Mouse (Mus musculus) limb, embryonic 12.5 days (tissue): Measurements from ENCODE around the gene Dock8. TPM values are rescaled to one million over a fixed set of nuclear protein-coding genes. Genes with fewer than 3 reads are reported as not detected.

Source experiments
- ATAC-seq: fragments of 200-750 bp; cut with Nextera tagmentation; 2 replicates; pipeline ENCODE4 v1.8.0; 2017; ENCODE audit warnings: low read depth, moderate TSS enrichment; ENCODE audit not compliant: insufficient number of reproducible peaks, insufficient read depth, low FRiP score, low TSS enrichment
- H3K27ac ChIP-seq: fragments of 300-500 bp; sonication (generic); 2 replicates; pipeline ENCODE4 v1.5.1; 2016; ENCODE audit warnings: mild to moderate bottlenecking, moderate library complexity
- H3K27me3 ChIP-seq: fragments of 300-500 bp; sonication (generic); 2 replicates; pipeline ENCODE4 v1.6.1; 2016; ENCODE audit warnings: mild to moderate bottlenecking, moderate library complexity
- H3K36me3 ChIP-seq: fragments of 300-500 bp; sonication (generic); 2 replicates; pipeline ENCODE4 v1.6.1; 2016; ENCODE audit warnings: mild to moderate bottlenecking, moderate library complexity
- H3K4me1 ChIP-seq: fragments of 300-500 bp; sonication (generic); replicated peaks from 2 replicates; pipeline ENCODE4 v1.6.1; 2016
- H3K4me2 ChIP-seq: fragments of 300-500 bp; sonication (generic); 2 replicates; pipeline ENCODE4 v1.6.1; 2016; ENCODE audit warnings: mild to moderate bottlenecking, moderate library complexity
- H3K4me3 ChIP-seq: fragments of 300-500 bp; sonication (generic); replicated peaks from 2 replicates; pipeline ENCODE4 v1.5.1; 2016; ENCODE audit warnings: mild to moderate bottlenecking
- H3K9ac ChIP-seq: fragments of 300-500 bp; sonication (generic); replicated peaks from 2 replicates; pipeline ENCODE4 v1.6.1; 2016; ENCODE audit warnings: mild to moderate bottlenecking, moderate library complexity
- H3K9me3 ChIP-seq: fragments of 300-500 bp; sonication (generic); 2 replicates; pipeline ENCODE4 v1.6.1; 2016; ENCODE audit warnings: mild to moderate bottlenecking, moderate library complexity
- WGBS: fragments of 180-500 bp; shearing (Covaris S2); methylation state at CpG from one replicate; pipeline ENCODE4 v1.1.7; 2016; 5-methylcytosine and 5-hydroxymethylcytosine counted together
- polyA plus RNA-seq: library from polyadenylated mRNA; unstranded; fragments of >200 nt; fragmentation: Nextera tagmentation; extraction: Ambion mirVana; gene quantifications from 2 replicates; pipeline ENCODE4 v1.2.1, GENCODE M21; 2016

The Dock8 gene
- polyA plus RNA-seq, 1 experiment from 2014 or later = 2.7 TPM

DNA sequence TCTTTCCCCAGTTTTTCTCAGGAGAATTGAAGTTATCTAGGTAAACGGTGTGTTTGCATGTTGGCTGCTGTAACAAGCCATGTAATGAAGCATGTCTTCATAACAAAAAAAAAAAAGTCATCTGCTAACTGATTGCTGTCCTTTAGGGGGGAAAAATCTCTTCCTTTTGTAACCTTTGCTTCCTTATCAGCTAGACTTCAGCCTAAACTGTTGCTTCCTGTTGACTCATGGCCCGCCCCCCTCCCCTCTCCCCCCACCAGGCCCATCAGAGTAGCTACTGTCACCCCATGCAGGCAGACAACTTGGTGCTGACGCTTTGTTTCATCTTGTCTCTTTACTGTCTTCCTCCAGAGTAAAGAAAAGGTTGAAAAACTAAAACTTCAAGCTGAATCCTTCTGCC is 95.8 kb downstream of the Dock8 start:
- Histone ChIP-seq H3K9ac (no peak overlapping the region), H3K9me3 (no peaks in the 10 kb centered on the region), H3K27me3 (no peaks in the 10 kb centered on the region), H3K4me2 (no peak overlapping the region), H3K27ac (no peak overlapping the region), H3K4me1 (peaks cover 26% of the 10 kb centered on the region), H3K4me3 (no peak overlapping the region), H3K36me3 (no peaks in the 10 kb centered on the region)
- 41% methylated on average over 3 of the region's 3 CpGs for WGBS
- ATAC-seq = no peak

DNA sequence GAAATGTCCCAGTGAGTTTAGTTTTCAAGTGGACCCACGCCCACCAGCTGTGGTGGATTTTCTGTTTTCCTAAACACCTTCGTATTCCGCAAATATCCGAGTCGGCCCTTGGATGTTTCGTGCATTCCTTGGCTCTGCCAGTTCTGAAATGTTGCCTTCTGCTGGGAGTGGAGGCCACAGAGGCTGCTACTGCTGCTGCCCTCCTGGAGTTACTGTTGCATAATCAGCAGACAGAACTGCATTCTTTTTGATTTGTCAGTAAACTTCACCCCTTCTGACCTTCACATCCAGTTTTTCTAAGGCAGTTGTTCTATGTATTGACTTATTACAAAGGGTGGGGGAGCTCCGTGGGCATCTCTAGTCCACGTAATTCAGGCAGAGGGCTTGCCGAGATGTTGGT is 97.0 kb downstream of the Dock8 start:
- Histone ChIP-seq H3K36me3 (no peaks in the 10 kb centered on the region), H3K27me3 (no peaks in the 10 kb centered on the region), H3K9me3 (no peaks in the 10 kb centered on the region), H3K4me3 (no peak overlapping the region), H3K9ac (no peak overlapping the region), H3K27ac (peak overlapping the region; percentile 29; the same call in 1 of the 2 replicates), H3K4me1 (peaks cover 26% of the 10 kb centered on the region), H3K4me2 (no peak overlapping the region)
- no peak for ATAC-seq
- 70% methylated on average over 9 of the region's 9 CpGs for WGBS

DNA sequence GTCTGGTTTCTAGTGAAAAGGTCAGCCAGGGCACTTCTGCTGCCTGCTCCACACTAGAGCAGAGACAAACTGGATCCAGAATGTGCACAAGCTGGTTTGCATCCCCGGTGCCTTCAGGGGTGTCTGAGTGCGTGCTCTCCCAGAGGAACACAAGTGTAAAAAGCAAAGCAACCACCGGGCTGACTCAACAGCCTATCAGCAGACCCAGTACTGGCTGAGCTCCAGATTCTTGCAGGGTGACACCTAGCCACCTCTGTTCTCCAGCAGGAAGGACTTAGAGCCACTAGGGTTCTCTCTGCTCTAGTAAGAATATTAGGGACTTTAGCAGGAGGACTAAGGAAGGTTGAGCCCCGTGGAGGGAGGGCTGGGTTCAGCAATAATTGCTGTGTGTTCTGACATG is 97.7 kb downstream of the Dock8 start:
- no peak overlapping the region for H3K9ac ChIP-seq
- no peak overlapping the region for H3K4me3 ChIP-seq
- H3K27ac ChIP-seq = no peak overlapping the region
- H3K36me3 ChIP-seq = no peaks in the 10 kb centered on the region
- H3K4me2 ChIP-seq = no peak overlapping the region
- H3K4me1 ChIP-seq = peaks cover 26% of the 10 kb centered on the region
- 54% methylated on average over 4 of the region's 4 CpGs for WGBS
- no peak for ATAC-seq
- no peaks in the 10 kb centered on the region for H3K27me3 ChIP-seq
- no peaks in the 10 kb centered on the region for H3K9me3 ChIP-seq

DNA sequence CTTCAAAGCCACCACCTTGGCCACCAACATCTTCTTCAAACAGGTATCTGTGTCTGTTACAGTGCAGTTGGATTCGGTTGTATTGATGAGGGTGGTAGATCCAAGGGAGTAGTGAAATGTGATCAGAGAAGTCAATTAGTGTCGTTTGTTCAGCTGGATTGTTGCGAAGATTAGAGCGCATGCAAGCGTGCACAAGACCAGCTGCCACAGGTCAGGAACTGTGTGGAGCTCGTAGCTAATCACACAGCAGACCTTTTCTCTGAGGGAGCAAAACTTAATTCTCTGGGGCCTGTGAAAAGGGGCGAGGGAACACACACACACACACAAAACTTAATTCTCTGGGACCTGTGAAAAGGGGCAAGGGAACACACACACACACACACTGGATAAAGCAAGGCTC is 98.2 kb downstream of the Dock8 start:
- WGBS = 53% methylated on average over 7 of the region's 7 CpGs
- ATAC-seq = no peak
- Histone ChIP-seq H3K4me3 (no peak overlapping the region), H3K9ac (no peak overlapping the region), H3K27me3 (no peaks in the 10 kb centered on the region), H3K27ac (no peak overlapping the region), H3K9me3 (no peaks in the 10 kb centered on the region), H3K4me1 (peaks cover 26% of the 10 kb centered on the region), H3K36me3 (no peaks in the 10 kb centered on the region), H3K4me2 (no peak overlapping the region)

DNA sequence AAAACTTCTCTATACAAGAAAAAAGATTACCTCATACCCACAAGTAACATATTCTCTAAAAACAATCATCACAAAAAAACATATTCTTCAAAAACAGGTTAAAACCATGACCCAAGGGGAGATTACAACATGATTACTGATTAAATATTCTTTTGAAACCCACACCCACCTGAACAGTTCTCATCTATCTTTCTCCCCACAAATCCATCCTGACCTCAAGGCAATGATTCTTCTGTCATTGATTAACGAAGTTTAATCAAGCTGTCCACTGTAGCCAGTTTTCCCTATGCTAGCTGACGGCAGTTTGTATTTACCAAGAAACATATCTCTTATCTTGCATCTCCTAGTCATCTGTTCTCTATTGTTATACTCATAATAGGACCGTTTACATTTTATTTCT is 98.6 kb downstream of the Dock8 start:
- Histone ChIP-seq H3K27ac (no peak overlapping the region), H3K4me3 (no peak overlapping the region), H3K27me3 (no peaks in the 10 kb centered on the region), H3K9ac (no peak overlapping the region), H3K9me3 (no peaks in the 10 kb centered on the region), H3K4me1 (peaks cover 26% of the 10 kb centered on the region), H3K36me3 (no peaks in the 10 kb centered on the region), H3K4me2 (no peak overlapping the region)
- 78% methylated on average over 3 of the region's 3 CpGs for WGBS
- no peak for ATAC-seq

DNA sequence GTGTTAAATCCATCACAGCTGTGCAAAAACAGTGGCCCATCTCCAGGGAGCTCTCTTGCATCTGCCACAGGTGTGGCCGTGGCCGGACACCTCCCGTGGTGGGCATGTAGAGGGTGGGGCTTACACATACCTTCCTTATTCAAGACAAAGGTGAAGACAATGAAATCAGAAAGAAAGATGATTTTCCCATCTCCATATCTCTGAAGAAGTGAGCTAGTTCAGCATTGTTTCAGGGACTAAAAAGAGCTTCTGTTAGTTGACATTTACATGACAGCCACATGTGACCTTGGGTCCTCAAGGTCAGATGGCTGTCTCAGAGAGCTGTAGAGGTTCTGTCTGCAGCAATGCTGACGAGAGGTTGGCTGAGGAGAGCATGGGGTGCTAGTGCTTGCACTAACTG is 99.6 kb downstream of the Dock8 start:
- peaks cover 26% of the 10 kb centered on the region for H3K4me1 ChIP-seq
- no peaks in the 10 kb centered on the region for H3K36me3 ChIP-seq
- no peak overlapping the region for H3K27ac ChIP-seq
- WGBS = 92% methylated on average over 4 of the region's 4 CpGs
- no peak overlapping the region for H3K4me3 ChIP-seq
- no peak for ATAC-seq
- H3K9me3 ChIP-seq = no peaks in the 10 kb centered on the region; the same call in 1 of the 2 replicates
- H3K27me3 ChIP-seq = no peaks in the 10 kb centered on the region
- H3K4me2 ChIP-seq = no peak overlapping the region
- no peak overlapping the region for H3K9ac ChIP-seq

DNA sequence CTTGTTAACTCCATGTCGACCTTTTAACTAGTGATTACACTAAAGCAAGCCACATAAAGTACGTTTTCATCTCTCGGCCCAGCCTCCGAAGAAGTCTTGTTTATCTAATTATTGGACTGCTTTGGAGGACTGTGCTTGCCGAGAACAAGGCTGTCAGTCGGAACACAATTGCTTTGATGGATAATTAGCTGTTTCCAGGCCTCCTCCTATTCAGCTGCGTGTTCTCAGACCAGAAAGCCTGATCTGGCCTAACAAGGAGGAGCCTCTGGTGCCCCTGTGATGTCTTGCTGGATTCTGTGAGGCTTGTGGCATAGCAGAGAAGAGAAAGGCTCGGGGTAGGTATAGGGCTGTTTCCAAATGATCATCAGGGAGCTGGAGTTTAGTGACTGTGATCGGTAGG is 106.3 kb downstream of the Dock8 start:
- Histone ChIP-seq H3K27ac (no peak overlapping the region), H3K36me3 (no peaks in the 10 kb centered on the region), H3K4me2 (no peak overlapping the region), H3K27me3 (no peaks in the 10 kb centered on the region), H3K9me3 (peaks cover 3% of the 10 kb centered on the region; the same call in 1 of the 2 replicates), H3K4me1 (peaks cover 6% of the 10 kb centered on the region), H3K9ac (no peak overlapping the region), H3K4me3 (no peak overlapping the region)
- no peak for ATAC-seq
- 30% methylated on average over 9 of the region's 9 CpGs for WGBS

DNA sequence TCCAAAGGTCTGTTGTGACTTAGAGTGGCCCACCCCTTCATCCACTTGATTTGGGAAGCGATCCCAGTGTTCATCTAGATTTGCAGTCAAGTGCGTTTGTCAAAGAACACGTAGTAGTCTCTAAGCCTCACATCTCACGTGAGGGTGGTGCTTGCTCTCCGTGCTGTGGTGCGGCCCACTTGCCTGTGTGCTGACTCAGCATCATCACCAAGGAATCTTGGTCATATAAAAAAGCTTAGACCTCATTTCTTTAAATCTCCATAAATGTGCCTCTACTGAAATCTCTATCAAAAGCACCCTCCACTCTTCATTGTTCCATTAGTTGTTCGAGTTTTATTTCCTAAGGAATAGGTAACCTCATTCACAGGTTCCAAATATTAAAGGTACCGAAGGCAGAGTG is 107.0 kb downstream of the Dock8 start:
- H3K36me3 ChIP-seq = no peaks in the 10 kb centered on the region
- no peak overlapping the region for H3K9ac ChIP-seq
- ATAC-seq = no peak
- H3K4me2 ChIP-seq = no peak overlapping the region
- no peak overlapping the region for H3K4me3 ChIP-seq
- 86% methylated on average over 8 of the region's 8 CpGs for WGBS
- H3K4me1 ChIP-seq = peaks cover 6% of the 10 kb centered on the region
- no peak overlapping the region for H3K27ac ChIP-seq
- H3K27me3 ChIP-seq = no peaks in the 10 kb centered on the region
- peaks cover 3% of the 10 kb centered on the region; the same call in 1 of the 2 replicates for H3K9me3 ChIP-seq

DNA sequence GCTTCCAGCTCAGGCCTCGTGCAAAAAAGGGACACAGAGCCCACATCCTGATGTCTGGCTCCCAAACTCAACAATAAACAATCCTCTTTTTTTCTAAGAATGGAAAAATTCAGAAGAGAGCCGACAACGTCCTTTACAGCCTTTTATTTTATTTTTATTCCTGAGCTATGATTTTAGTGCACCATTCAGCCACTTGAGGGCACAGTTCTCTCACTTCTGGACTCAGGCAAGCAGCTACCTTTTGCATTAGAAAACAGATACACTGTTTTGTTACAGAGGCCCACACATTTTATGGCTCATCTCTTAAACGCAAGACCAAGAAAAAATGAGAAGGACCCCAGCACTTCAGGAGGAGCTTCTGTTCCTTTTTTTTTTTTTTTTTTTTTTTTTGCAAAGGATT is 108.1 kb downstream of the Dock8 start:
- Histone ChIP-seq H3K9me3 (peaks cover 3% of the 10 kb centered on the region; the same call in 1 of the 2 replicates), H3K4me2 (no peak overlapping the region), H3K9ac (no peak overlapping the region), H3K36me3 (no peaks in the 10 kb centered on the region), H3K27ac (no peak overlapping the region), H3K27me3 (no peaks in the 10 kb centered on the region), H3K4me3 (no peak overlapping the region), H3K4me1 (peaks cover 6% of the 10 kb centered on the region)
- no peak for ATAC-seq
- WGBS = 31% methylated on average over 4 of the region's 4 CpGs

DNA sequence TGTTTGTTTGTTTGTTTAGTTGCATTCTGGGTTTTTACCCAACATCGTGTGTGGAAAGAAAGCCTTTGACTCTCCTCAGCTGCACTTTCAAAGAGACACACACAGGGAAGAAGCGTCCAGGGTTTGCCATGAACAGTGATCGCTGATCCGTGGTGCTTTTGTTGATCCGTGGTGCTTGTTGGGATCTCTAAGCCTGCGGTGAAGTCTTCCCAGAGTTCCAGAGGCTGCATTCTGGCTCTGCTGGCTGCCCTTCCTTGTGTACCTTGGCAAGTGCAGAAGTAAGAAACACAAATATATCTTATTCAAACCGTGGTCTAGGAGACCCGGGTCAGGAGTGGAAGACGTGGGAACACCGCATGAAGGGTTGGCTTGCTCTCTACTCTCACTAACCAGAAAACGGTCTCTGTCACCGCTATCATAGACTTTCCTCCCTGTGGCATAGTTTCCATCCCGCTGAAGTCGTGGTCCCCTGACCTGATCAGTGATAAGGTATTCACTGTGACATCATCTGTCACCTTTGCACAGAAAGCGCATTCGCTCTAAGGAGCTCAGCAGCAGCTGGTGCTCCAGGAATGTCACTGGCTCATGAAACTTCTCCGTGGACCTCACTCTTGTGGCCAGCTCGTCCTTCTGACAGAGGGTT is 112.4 kb downstream of the Dock8 start:
- H3K4me3 ChIP-seq = no peak overlapping the region
- H3K9ac ChIP-seq = no peak overlapping the region
- ATAC-seq = no peak
- H3K4me2 ChIP-seq = no peak overlapping the region
- peaks cover 1% of the 10 kb centered on the region; the same call in 1 of the 2 replicates for H3K4me1 ChIP-seq
- H3K36me3 ChIP-seq = no peaks in the 10 kb centered on the region
- 87% methylated on average over 18 of the region's 18 CpGs for WGBS
- no peaks in the 10 kb centered on the region for H3K9me3 ChIP-seq
- no peak overlapping the region for H3K27ac ChIP-seq
- no peaks in the 10 kb centered on the region for H3K27me3 ChIP-seq

DNA sequence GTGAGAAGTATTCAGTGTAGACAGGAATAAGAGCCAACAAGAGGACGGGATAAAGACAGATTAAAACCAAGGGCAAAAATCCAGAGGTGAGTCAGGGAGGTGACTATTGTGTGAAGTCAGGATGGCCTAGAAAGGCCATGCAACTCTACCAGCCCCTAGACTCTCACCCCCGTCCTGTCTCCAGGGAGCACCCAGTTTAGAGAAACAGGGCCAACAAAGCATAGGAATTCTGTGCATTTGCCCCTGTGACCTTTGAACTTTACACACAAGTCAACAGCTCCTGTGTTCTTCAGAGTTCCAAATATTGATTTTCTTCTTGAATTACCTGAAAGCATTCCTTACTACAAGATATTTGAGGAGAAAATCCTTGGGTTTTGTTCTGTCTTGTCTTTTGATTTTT is 117.6 kb downstream of the Dock8 start:
- WGBS = 61% methylated on average over 2 of the region's 2 CpGs
- H3K4me3 ChIP-seq = no peak overlapping the region
- no peak overlapping the region for H3K4me2 ChIP-seq
- no peaks in the 10 kb centered on the region for H3K4me1 ChIP-seq
- no peak for ATAC-seq
- no peaks in the 10 kb centered on the region for H3K36me3 ChIP-seq
- no peak overlapping the region for H3K9ac ChIP-seq
- H3K27ac ChIP-seq = no peak overlapping the region
- peaks cover 2% of the 10 kb centered on the region; the same call in 1 of the 2 replicates for H3K27me3 ChIP-seq
- H3K9me3 ChIP-seq = no peaks in the 10 kb centered on the region

DNA sequence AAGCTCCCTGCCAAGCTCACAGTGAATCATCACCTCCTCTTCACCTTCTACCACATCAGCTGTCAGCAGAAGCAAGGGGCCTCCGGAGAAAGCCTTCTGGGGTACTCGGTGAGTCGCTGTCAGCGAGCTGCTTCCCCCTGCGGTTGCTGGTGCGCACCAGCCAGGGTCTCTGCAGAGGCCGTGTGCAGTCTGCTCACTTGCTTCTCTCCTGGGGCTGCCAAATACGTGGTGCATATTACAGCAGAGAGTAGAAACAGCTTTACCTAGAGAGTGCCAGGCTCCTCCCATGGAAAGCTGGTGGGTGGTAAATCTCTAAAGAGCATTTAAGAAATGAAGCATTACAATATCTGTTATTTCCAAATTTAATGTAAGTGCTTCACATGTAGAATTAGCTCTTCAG is 123.1 kb downstream of the Dock8 start:
- Histone ChIP-seq H3K4me1 (peaks cover 5% of the 10 kb centered on the region), H3K4me2 (no peak overlapping the region), H3K9me3 (no peaks in the 10 kb centered on the region), H3K9ac (no peak overlapping the region), H3K4me3 (no peak overlapping the region), H3K27me3 (peaks cover 8% of the 10 kb centered on the region; the same call in 1 of the 2 replicates), H3K27ac (no peak overlapping the region), H3K36me3 (no peaks in the 10 kb centered on the region)
- ATAC-seq = no peak
- WGBS = 47% methylated on average over 8 of the region's 8 CpGs
